Mouse (Mus musculus) limb, embryonic 12.5 days (tissue): ENCODE measurements around the gene Ptprs. TPM values are rescaled to one million over a fixed set of nuclear protein-coding genes. Genes with fewer than 3 reads are reported as not detected.

ENCODE experiments used
- ATAC-seq: fragments of 200-750 bp; cut with Nextera tagmentation; 2 replicates; pipeline ENCODE4 v1.8.0; 2017; ENCODE audit warnings: low read depth, moderate TSS enrichment; ENCODE audit not compliant: insufficient number of reproducible peaks, insufficient read depth, low FRiP score, low TSS enrichment
- H3K27ac ChIP-seq: fragments of 300-500 bp; sonication (generic); 2 replicates; pipeline ENCODE4 v1.5.1; 2016; ENCODE audit warnings: mild to moderate bottlenecking, moderate library complexity
- H3K27me3 ChIP-seq: fragments of 300-500 bp; sonication (generic); 2 replicates; pipeline ENCODE4 v1.6.1; 2016; ENCODE audit warnings: mild to moderate bottlenecking, moderate library complexity
- H3K36me3 ChIP-seq: fragments of 300-500 bp; sonication (generic); 2 replicates; pipeline ENCODE4 v1.6.1; 2016; ENCODE audit warnings: mild to moderate bottlenecking, moderate library complexity
- H3K4me1 ChIP-seq: fragments of 300-500 bp; sonication (generic); replicated peaks from 2 replicates; pipeline ENCODE4 v1.6.1; 2016
- H3K4me2 ChIP-seq: fragments of 300-500 bp; sonication (generic); 2 replicates; pipeline ENCODE4 v1.6.1; 2016; ENCODE audit warnings: mild to moderate bottlenecking, moderate library complexity
- H3K4me3 ChIP-seq: fragments of 300-500 bp; sonication (generic); replicated peaks from 2 replicates; pipeline ENCODE4 v1.5.1; 2016; ENCODE audit warnings: mild to moderate bottlenecking
- H3K9ac ChIP-seq: fragments of 300-500 bp; sonication (generic); replicated peaks from 2 replicates; pipeline ENCODE4 v1.6.1; 2016; ENCODE audit warnings: mild to moderate bottlenecking, moderate library complexity
- H3K9me3 ChIP-seq: fragments of 300-500 bp; sonication (generic); 2 replicates; pipeline ENCODE4 v1.6.1; 2016; ENCODE audit warnings: mild to moderate bottlenecking, moderate library complexity
- WGBS: fragments of 180-500 bp; shearing (Covaris S2); methylation state at CpG from one replicate; pipeline ENCODE4 v1.1.7; 2016; 5-methylcytosine and 5-hydroxymethylcytosine counted together
- polyA plus RNA-seq: library from polyadenylated mRNA; unstranded; fragments of >200 nt; fragmentation: Nextera tagmentation; extraction: Ambion mirVana; gene quantifications from 2 replicates; pipeline ENCODE4 v1.2.1, GENCODE M21; 2016

The Ptprs gene
- polyA plus RNA-seq, 1 experiment from 2014 or later = 113 TPM

DNA sequence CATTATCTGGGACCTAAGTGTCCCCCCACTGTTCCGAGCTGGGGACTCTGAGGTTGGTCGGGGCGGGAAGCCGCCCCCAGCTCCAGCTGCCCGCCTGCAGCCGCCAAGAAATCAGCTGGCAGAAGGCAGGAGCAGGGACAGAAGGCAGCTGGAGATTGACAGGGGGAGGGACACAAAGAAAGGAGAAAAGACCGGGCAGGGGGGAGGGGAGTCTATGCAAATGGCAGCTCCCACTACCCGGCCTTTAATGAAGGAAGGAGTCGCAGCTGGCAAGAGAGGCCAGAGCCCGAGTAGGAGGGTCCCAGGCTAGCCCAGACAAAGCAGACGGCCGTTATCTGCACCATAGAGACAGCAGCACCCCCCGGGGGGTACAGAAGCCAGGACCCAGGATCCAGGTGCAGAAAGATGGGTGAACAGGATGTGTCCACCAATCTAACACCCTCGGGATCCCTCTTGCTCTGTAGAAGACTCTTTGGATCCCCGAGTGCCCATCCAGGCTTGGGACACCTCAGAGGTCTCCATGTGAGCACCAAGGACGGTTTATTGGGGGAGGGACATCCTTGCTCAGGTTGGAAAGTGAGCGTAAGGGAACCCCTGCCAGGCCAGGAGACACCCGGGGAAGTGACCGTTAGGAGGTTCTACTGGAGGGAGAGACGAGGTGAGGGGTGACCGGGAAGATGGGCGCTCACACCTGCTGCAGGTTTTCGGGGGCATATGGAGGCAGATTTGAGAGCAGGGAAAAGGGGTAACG lies 1.3 kb downstream of the Ptprs start:
- H3K9me3 ChIP-seq = no peaks in the 10 kb centered on the region
- peak overlapping the region; percentile 84 for H3K4me3 ChIP-seq
- peaks cover 69% of the 10 kb centered on the region for H3K27me3 ChIP-seq
- 2% methylated on average over 24 of the region's 24 CpGs for WGBS
- H3K9ac ChIP-seq = peak overlapping the region; percentile 86
- peaks cover 51% of the 10 kb centered on the region for H3K4me1 ChIP-seq
- H3K4me2 ChIP-seq = peak overlapping the region; percentile 99
- no peak for ATAC-seq
- no peak overlapping the region for H3K27ac ChIP-seq
- no peaks in the 10 kb centered on the region for H3K36me3 ChIP-seq

DNA sequence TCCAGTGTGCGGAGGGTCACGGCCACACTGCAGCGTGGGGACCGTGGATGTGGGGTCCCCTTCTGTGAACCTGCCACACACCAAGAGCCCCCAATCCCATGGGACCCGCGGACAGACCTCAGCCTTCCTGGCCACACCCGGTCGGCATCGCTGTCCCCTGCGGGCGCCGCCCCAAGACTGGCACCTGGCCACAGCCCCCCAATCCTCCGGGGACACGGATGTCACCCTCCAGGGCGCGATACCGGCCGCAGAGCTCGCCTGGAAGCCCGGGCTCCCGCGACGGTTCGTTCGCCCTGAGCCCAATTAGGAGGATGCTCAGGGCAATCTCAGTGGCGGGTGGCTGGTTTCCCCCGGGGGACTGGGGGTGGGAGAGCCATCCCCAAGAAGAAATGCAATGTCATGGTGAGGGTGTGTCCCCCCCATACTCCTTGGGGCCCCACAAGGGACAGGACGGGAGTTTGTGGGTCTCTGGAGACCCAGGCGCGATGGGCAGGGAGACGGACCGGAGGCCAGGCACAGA lies 1.9 kb downstream of the Ptprs start:
- Histone ChIP-seq H3K4me3 (peak overlapping the region; percentile 84), H3K27me3 (peaks cover 69% of the 10 kb centered on the region), H3K4me2 (peak overlapping the region; percentile 99), H3K9ac (peak overlapping the region; percentile 86), H3K36me3 (no peaks in the 10 kb centered on the region), H3K9me3 (no peaks in the 10 kb centered on the region), H3K4me1 (peaks cover 57% of the 10 kb centered on the region), H3K27ac (no peak overlapping the region)
- 4% methylated on average over 32 of the region's 32 CpGs for WGBS
- ATAC-seq = no peak

DNA sequence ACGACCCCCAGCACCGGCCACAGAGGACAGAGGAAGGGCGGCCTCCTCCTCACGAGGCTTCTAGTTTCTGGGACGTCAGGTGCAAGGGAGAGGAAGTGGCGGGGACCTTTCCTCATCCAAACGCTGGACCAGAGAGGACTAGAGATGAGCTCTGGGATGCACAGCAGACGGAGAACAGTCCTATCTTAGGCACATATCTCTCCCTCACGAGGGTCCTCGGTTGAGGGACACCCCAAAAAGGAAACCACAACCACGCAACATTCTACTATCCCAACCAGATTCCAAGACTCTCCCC lies 2.7 kb downstream of the Ptprs start:
- Histone ChIP-seq H3K27me3 (peaks cover 69% of the 10 kb centered on the region), H3K27ac (no peak overlapping the region), H3K4me1 (peaks cover 62% of the 10 kb centered on the region), H3K36me3 (peaks cover 6% of the 10 kb centered on the region; the same call in 1 of the 2 replicates), H3K4me2 (peak overlapping the region; percentile 99), H3K9ac (peak overlapping the region; percentile 86; the same call in 1 of the 2 replicates), H3K4me3 (peak overlapping the region; percentile 84), H3K9me3 (no peaks in the 10 kb centered on the region)
- WGBS = 5% methylated on average over 11 of the region's 11 CpGs
- ATAC-seq = no peak

DNA sequence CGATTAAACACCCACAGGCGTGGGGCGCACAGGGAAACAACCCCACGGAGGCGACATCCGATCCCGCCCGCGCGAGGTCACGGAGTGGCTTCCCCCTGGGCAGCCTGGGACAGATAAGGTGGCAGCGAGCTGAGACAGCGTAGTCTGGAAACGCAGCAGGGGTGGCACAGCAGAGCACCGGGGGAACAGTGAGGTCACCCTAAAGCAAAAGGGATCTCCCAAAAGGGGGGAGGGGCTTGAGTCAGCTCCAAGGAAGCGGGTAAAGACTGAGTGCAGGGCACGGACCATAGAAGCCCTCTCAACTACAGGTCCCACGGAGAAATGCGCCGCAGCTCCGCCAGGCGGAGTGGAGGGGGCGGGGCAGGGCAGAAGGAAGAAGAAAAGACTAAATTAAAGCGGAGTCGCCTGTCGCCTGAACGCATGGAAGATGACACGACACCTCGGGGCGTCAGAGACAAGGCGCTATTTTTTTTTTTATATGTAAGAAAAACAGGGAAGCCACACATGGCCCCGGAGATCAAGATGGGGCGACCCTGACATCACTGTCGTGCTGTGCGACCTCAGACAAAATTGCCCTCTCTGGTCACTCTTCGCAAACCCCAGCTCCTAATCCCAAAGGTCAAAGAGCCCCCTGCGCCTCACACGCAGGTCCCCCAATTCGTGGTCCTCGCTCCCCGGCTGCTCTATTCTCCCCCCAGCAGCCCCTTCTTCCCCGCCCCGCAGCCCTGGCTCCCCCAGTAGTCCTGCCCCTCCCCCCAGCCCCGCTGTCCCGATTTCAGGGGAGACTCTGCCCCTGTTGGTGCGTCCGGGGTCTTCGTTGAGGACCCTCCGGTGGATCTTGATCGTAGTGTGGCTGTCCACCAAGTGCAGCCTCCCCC lies 3.3 kb downstream of the Ptprs start:
- Histone ChIP-seq H3K36me3 (peaks cover 10% of the 10 kb centered on the region; the same call in 1 of the 2 replicates), H3K4me3 (peak overlapping the region; percentile 84), H3K27me3 (peaks cover 64% of the 10 kb centered on the region), H3K4me1 (peaks cover 68% of the 10 kb centered on the region), H3K9ac (peak overlapping the region; percentile 18; the same call in 1 of the 2 replicates), H3K4me2 (peak overlapping the region; percentile 99), H3K27ac (no peak overlapping the region), H3K9me3 (no peaks in the 10 kb centered on the region)
- no peak for ATAC-seq
- 3% methylated on average over 50 of the region's 50 CpGs for WGBS

DNA sequence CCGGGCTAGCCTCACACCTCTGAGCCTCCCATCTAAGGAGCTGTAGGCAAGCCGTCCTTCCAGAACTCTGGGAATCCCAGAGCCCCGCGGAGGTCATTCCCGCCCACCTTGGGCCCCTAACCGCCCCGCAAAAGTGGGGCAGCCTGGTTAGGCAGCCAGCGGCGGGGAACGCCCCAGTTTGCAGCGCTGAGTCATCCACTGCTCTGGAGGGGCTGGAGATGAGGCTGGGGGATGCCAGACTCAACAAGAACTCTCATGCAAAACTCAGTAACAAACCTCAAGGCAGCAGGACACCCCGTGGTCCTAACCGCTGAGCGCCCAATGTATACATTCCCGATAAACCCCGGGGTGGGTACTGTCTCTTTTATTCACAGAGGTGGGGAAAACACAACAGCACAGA lies 4.2 kb downstream of the Ptprs start:
- no peak overlapping the region for H3K27ac ChIP-seq
- peaks cover 76% of the 10 kb centered on the region for H3K4me1 ChIP-seq
- peaks cover 10% of the 10 kb centered on the region; the same call in 1 of the 2 replicates for H3K36me3 ChIP-seq
- H3K9me3 ChIP-seq = no peaks in the 10 kb centered on the region
- H3K4me2 ChIP-seq = peak overlapping the region; percentile 17; the same call in 1 of the 2 replicates
- WGBS = 6% methylated on average over 16 of the region's 16 CpGs
- ATAC-seq = no peak
- H3K4me3 ChIP-seq = peak overlapping the region; percentile 84
- peak overlapping the region; percentile 18; the same call in 1 of the 2 replicates for H3K9ac ChIP-seq
- peaks cover 55% of the 10 kb centered on the region for H3K27me3 ChIP-seq

DNA sequence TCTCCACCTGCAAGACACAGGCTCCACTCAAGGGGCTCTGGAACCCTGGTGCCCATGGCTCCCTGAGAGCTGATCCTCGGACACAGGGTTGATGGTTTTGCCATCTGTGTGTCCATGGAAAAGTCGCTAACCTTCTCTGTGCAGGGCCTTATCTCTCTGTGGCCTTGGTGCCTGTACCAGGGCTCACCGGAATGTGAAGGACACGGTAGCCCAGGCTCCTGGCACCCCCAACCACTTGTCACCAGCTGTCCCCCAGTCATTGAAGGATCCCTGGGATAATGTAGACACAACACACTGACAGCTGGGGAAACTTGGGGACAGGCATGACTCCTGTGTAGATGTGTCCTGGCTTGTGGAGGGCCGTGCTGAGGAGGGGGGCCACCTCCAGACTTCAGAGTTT lies 5.1 kb downstream of the Ptprs start:
- peaks cover 55% of the 10 kb centered on the region for H3K27me3 ChIP-seq
- no peak for ATAC-seq
- no peak overlapping the region for H3K4me2 ChIP-seq
- H3K4me3 ChIP-seq = no peak overlapping the region
- 76% methylated on average over 5 of the region's 5 CpGs for WGBS
- H3K4me1 ChIP-seq = peaks cover 81% of the 10 kb centered on the region
- no peaks in the 10 kb centered on the region for H3K9me3 ChIP-seq
- no peak overlapping the region for H3K9ac ChIP-seq
- H3K36me3 ChIP-seq = peaks cover 10% of the 10 kb centered on the region; the same call in 1 of the 2 replicates
- H3K27ac ChIP-seq = no peak overlapping the region

DNA sequence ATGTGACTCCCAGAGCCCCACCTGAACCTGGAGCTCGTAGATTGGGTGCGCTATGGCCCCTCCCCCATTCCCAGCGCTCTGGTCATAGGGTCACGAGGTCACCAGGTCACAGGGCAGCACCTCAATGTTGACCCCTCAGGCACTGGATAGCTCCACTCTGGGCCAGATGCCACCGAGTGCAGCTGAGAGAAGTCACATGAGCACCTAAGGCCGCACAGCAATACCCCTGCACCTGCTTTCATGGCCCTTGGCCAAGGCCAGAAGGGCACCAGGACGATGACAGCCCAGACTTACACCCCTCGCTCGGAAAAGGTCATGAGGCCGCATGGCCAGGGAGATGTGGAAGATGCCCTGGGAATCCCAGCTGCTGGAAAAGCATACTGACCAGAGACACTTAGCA lies 5.7 kb downstream of the Ptprs start:
- Histone ChIP-seq H3K27ac (no peak overlapping the region), H3K4me1 (peaks cover 80% of the 10 kb centered on the region), H3K9ac (peak overlapping the region; percentile 42; the same call in 1 of the 2 replicates)

DNA sequence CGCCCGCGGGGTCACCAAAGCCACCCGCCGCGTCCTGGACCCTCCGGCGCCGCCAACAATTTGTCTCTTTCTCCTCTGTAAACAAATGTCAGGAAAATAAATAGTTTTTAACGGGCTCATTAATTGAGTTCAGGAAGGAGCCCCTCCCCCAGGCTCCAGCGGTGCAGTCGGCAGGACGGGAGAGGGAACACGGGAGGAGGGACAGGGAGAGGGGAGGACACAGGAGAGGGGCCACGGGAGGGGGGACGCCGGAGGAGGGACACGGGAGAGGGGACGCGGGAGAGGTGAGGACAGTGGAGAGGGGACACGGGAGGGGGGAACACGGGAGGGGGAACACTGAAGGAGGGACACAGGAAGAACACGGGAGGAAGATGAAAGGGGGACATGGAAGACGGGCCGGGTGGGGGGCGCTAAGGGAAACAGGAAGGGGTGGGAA lies 6.3 kb downstream of the Ptprs start:
- Histone ChIP-seq H3K4me2 (peak overlapping the region; percentile 60), H3K9me3 (no peaks in the 10 kb centered on the region), H3K4me1 (peaks cover 75% of the 10 kb centered on the region), H3K9ac (peak overlapping the region; percentile 42), H3K36me3 (peaks cover 10% of the 10 kb centered on the region; the same call in 1 of the 2 replicates), H3K27ac (no peak overlapping the region), H3K27me3 (peaks cover 48% of the 10 kb centered on the region), H3K4me3 (peak overlapping the region; percentile 35)
- no peak for ATAC-seq
- 4% methylated on average over 25 of the region's 26 CpGs for WGBS

More for the DNA sequence above, 5.7 kb downstream of the Ptprs start:
- peak overlapping the region; percentile 35 for H3K4me3 ChIP-seq
- H3K36me3 ChIP-seq = peaks cover 10% of the 10 kb centered on the region; the same call in 1 of the 2 replicates
- H3K9me3 ChIP-seq = no peaks in the 10 kb centered on the region
- WGBS = 12% methylated on average over 10 of the region's 10 CpGs
- H3K4me2 ChIP-seq = peak overlapping the region; percentile 60
- H3K27me3 ChIP-seq = peaks cover 54% of the 10 kb centered on the region
- ATAC-seq = no peak

DNA sequence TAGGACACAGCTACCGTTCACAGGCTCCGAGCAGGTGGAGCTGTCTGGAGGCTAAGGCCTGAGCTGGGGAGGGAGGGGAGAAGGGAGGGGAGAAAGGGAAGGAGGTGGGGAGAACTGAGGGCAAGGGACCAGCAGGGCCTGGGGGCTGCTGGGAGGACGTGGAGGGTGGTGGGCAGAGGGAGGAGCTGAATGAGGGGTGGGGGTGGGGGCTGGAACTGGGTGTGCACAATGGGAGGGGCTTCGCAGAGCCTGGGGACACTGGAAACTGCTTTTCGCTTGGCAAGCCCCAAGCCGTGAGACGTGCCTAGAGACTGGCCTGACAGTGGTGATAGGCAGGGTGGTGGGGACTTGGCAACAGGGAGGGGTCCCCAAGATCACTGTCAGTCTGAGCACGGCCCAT lies 7.0 kb downstream of the Ptprs start:
- 17% methylated on average over 8 of the region's 8 CpGs for WGBS
- Histone ChIP-seq H3K9me3 (no peaks in the 10 kb centered on the region), H3K4me3 (peak overlapping the region; percentile 35), H3K27me3 (peaks cover 41% of the 10 kb centered on the region), H3K36me3 (peaks cover 10% of the 10 kb centered on the region; the same call in 1 of the 2 replicates), H3K4me1 (peaks cover 71% of the 10 kb centered on the region), H3K9ac (no peak overlapping the region; the same call in 1 of the 2 replicates), H3K27ac (peak overlapping the region; percentile 45; the same call in 1 of the 2 replicates), H3K4me2 (peak overlapping the region; percentile 60)
- no peak for ATAC-seq

DNA sequence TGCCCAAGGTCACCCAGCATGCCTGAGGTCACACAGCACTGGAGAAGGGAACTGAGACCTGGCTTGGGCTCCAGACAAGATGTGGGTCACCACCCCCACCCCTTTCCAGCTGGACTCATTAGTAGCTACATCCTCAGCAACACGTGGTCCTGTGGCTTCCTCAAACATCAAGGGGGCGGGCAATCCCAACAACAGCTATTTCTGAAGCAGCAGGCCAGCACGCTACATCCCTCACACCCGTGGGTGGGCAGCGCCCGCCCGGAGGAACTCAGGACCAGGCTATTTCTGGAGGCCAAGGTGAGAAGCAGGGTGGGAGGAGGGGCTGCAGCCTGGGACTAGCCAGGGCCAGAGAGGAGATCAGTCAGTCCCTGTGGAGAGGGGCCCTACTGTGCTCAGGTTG lies 7.4 kb downstream of the Ptprs start:
- Histone ChIP-seq H3K27me3 (peaks cover 37% of the 10 kb centered on the region), H3K36me3 (peaks cover 10% of the 10 kb centered on the region; the same call in 1 of the 2 replicates), H3K9ac (no peak overlapping the region), H3K9me3 (no peaks in the 10 kb centered on the region), H3K4me3 (no peak overlapping the region), H3K27ac (no peak overlapping the region), H3K4me1 (peaks cover 70% of the 10 kb centered on the region), H3K4me2 (peak overlapping the region; percentile 60; the same call in 1 of the 2 replicates)
- no peak for ATAC-seq
- WGBS = 53% methylated on average over 7 of the region's 7 CpGs

DNA sequence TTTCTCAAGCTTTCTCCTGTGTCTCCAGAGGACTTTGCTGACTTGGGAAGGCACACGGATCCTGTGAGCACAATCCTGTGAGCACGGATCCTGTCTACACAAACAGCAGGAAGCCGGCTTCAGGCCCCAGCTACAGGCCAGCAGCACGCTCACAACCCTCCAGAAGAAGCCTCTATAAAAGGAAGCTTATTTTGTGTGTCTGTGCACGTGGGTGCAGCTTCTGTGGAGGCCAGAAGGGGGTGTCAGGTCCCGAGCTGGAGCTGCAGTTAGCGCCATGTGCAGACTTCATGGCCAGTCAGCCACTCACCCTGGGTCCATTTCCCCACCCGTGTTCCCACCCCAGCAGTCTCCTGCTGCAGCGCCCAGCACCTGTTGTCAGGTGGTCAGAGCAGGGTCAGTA lies 7.9 kb downstream of the Ptprs start:
- H3K4me1 ChIP-seq = peaks cover 70% of the 10 kb centered on the region
- 88% methylated on average over 9 of the region's 9 CpGs for WGBS
- H3K36me3 ChIP-seq = peaks cover 10% of the 10 kb centered on the region; the same call in 1 of the 2 replicates
- no peak overlapping the region for H3K4me3 ChIP-seq
- no peak overlapping the region for H3K4me2 ChIP-seq
- peaks cover 32% of the 10 kb centered on the region for H3K27me3 ChIP-seq
- no peaks in the 10 kb centered on the region for H3K9me3 ChIP-seq
- H3K9ac ChIP-seq = no peak overlapping the region
- H3K27ac ChIP-seq = no peak overlapping the region
- ATAC-seq = no peak
